Mouse (Mus musculus): ENCODE data around the gene Ercc8. TPM values are rescaled to one million over a fixed set of nuclear protein-coding genes. Genes with fewer than 3 reads are reported as not detected.

The Ercc8 gene
- total RNA-seq, 2 experiments from 2014 or later: 12.9 to 15.2 TPM

- peak; percentile 74 to 85 for DNase-seq
- intact Hi-C loops (cut with DNase I): loop anchor here (1.0 to 10.0 kb wide), 7 partner anchors 25 to 1042 kb away; partner anchors contain the start of gene Smim15
Measured at GRCm38 (mm10) chr13:108152650-108153372, 5.7 kb upstream of the Ercc8 start.

GRCm38 (mm10) chr13:108157156-108157555 lies 1.4 kb upstream of the Ercc8 start:
- intact Hi-C loops (cut with DNase I): loop anchor here (10.0 kb wide), 1 partner anchor 412 kb away; no protein-coding TSS in a partner anchor
- no peak for DNase-seq

DNA sequence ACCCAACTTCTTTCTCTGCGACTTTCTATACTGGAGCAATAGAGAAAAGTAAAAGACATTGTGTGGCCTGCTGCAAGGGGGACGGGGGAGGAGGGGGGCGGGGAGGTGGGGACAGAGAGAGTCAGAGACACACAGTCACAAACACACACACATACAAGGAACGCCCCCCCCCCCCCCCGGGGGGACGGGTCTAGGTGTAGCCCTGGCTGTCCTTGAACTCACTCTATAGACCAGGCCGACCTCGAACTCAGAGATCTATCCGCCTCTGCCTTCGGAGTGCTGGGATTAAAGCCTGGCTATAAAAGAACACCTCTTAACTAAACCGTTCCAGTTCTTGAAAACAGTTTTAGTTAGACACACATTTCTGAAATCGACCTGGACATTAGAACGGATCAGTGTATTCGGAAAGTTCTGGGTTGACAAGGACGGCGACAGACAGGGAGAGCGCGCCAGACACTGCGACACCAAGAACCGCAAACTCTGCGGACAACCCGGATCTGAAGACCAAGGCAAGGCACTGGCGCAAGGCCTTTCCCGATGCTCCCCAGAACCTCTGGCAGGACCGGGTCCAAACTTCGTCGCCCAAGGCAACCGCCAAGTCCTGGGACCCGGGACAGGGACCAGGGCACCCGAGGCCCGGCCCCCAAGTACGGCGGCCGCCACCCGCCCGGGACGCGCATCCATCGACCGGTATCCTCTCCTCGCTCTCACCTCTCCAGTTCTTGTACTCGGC lies 633 bp upstream of the Ercc8 start:
- intact Hi-C loops (cut with DNase I): loop anchor here (10.0 kb wide), 1 partner anchor 413 kb away; no protein-coding TSS in a partner anchor
- DNase-seq: no peak

DNA sequence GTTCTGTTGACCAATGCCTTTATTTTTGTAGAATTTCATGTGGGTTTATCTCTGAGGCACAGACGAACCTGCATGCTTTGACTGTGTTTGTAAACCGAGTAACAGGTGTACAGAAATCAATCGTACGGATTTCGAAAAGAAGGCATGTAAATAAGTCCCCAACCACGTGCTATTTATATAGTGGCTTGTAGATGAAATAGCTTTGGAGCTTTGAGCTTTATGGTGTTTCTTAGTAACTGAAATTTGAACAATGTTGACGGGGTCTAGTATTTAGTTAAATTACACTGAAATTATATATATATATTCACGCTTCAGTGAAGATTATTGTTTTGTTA lies 677 bp downstream of the Ercc8 start:
- no peak for DNase-seq
- intact Hi-C loops (cut with DNase I): loop anchor here (10.0 kb wide), 1 partner anchor 414 kb away; no protein-coding TSS in a partner anchor

DNA sequence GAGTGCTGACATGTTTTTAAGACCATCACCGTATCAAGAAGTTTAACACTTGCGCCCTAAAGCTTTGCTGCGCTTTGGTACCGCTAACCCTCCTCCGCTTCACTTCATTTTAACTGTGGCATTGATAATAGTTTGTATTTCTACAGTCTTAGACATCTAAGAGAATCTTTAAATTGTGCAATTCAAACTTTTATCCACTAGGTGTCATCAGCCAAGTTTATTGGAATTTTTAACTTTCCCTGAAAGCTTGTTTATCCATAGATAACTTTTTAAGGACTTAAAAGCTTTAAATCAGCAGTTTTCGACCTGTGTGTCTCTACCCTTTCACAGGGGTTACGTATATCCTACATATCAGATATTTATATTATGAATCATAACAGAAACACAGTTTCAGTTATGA lies 1.4 kb downstream of the Ercc8 start:
- intact Hi-C loops (cut with DNase I): loop anchor here (2.0 to 10.0 kb wide), 3 partner anchors 169 to 1055 kb away; no protein-coding TSS in a partner anchor
- no peak for DNase-seq

- intact Hi-C loops (cut with DNase I): loop anchor here (10.0 kb wide), 1 partner anchor 1051 kb away; no protein-coding TSS in a partner anchor
- no peak for DNase-seq
Measured at GRCm38 (mm10) chr13:108163912-108164311, 5.4 kb downstream of the Ercc8 start.

DNA sequence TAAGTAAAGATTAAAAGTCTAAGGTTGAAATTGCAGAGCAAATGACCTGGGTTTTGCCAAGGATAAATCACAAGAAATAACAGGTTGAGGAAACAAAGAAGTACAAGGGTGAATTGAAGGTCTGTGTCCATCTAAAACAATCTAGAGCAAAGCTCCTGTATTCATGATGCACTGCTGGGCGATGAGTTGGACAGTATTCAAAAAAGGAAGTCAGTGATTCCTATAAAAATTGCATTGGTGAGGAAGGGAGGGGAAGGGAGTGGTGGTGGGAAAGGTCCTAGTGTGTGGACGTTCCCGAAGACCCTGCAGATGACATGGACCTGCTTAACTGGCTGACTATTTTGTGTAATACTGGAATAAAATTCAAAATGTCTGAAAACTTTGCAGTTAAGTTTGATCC lies 6.1 kb downstream of the Ercc8 start:
- DNase-seq: no peak
- intact Hi-C loops (cut with DNase I): loop anchor here (10.0 kb wide), 1 partner anchor 1050 kb away; no protein-coding TSS in a partner anchor

DNA sequence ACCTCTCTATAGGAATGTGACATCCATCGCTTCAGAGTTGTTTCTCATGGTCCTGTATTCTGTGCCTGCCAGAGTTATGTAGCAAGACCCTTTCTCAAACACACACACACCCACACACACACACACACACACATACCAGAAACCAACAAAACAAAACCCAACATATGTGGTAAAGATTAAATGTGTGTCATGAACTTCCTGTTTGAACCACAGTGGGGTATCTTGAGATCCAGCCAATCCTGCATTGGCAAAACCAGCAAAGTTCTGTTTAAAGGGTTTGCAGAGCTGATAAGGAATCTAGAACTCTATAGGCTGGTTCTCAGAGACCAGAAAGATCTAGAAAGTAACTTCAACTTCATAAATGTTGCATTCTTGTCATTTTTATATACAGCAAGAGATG lies 11.5 kb downstream of the Ercc8 start:
- intact Hi-C loops (cut with DNase I): no loop called here
- no peak for DNase-seq

DNA sequence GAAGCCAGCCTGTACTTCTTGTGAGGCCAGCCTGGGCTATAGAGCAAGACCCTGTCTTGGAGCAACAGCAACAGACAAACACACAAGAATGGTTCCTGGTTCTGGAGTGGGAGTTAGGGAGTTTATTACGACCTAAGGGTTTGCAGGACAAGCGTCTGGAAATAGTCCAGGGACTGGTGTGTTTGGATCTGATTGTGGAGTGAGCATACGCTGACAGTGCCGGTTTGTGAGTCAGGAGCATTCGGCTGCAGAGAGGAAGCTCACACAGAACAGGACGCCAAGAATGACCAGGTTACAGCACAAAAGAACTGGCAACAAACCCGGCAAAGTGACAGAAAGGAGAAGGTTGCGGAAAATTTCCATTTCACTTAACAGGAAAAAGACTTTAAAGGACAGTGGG lies 12.0 kb downstream of the Ercc8 start:
- intact Hi-C loops (cut with DNase I): no loop called here
- no peak for DNase-seq

- intact Hi-C loops (cut with DNase I): no loop called here
- DNase-seq: no peak
Measured at GRCm38 (mm10) chr13:108179618-108180017, 21.1 kb downstream of the Ercc8 start.

DNA sequence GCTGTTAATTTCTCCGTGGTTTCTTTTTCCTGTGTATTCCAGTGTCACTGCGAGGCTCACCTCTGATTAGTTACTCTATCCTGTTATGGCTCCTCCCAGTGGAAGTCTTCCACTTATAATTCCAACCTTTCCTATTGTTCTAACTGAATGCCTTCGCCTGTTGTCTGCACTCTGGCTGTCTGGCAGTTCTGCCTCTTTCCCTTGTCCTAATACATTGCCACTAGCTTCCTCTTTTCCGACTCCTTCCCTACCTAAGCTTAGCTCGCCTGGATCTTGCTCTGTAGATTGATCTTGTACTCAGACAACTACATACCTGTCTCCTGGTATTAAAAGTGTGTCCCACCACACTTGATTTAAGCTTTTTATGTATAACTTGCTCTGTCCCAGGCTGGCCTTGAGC lies 22.3 kb downstream of the Ercc8 start:
- DNase-seq: no peak
- intact Hi-C loops (cut with DNase I): no loop called here

- intact Hi-C loops (cut with DNase I): no loop called here
- no peak for DNase-seq
Measured at GRCm38 (mm10) chr13:108184743-108185255, 26.3 kb downstream of the Ercc8 start.

GRCm38 (mm10) chr13:108185530-108185929 lies 27.0 kb downstream of the Ercc8 start:
- DNase-seq: no peak
- intact Hi-C loops (cut with DNase I): no loop called here

GRCm38 (mm10) chr13:108187994-108188393 lies 29.5 kb downstream of the Ercc8 start:
- DNase-seq: no peak
- intact Hi-C loops (cut with DNase I): no loop called here

GRCm38 (mm10) chr13:108191074-108191720 lies 32.7 kb downstream of the Ercc8 start:
- intact Hi-C loops (cut with DNase I): loop anchor here (1.0 to 5.0 kb wide), 2 partner anchors 138 to 1021 kb away; no protein-coding TSS in a partner anchor
- DNase-seq: peak; percentile 55 to 78

DNA sequence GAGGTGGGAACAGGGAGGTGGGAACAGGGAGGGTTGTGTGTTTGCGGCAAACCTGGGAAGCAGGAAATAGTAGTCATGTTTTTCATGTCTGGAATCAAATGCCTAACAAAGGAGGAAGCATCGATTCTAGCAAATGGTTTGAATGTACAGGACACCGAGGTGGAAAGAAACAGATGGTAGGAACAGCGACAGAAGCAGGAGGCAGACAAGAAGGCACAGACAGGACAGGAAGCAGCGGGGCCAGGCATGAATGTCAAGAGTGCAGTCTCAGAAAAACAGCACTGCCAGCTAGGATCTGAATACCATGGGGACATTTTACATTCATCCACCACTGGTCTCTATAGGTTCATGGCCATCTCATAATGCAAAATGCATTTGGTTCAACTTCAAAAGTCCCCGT lies 36.9 kb downstream of the Ercc8 start:
- no peak for DNase-seq
- intact Hi-C loops (cut with DNase I): no loop called here

DNA sequence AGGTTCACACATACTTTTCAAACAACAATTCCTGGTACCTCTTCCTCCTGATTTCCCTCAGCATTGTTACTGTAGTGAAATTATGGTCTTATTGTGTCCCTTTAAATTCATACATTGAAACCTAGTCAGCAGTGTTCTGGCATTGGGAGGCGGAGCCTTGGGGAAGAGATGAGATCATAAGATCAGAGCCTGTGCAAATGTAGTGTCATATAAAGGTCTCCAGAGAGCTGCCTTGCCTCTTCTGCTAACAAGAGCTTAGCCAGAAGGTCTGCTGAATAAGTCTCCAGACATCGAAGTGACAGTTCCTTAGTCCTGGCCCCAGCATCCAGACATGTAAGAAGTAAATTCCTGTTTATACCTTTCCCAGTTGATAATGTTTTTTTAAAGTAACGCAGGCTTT lies 46.3 kb downstream of the Ercc8 start:
- intact Hi-C loops (cut with DNase I): no loop called here

DNA sequence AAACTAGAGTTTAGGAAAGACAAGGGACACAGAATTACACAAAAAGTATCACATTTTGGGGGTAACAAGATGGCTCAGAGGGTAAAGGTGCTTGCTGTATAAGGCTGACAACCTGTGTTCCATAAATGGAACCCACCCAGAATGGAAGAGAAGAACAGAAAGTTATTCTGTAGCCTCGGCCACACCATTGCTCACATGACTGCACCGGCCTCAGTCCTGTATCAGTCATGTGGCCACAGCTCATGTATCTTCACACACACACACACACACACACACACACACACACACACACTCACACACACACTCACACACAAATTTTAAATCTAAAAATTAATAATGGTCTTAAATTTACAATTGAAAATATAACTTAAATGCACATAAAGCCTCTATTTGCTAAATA lies 48.9 kb downstream of the Ercc8 start:
- no peak for DNase-seq
- intact Hi-C loops (cut with DNase I): no loop called here

More for the DNA sequence above, 46.3 kb downstream of the Ercc8 start:
- no peak for DNase-seq

DNA sequence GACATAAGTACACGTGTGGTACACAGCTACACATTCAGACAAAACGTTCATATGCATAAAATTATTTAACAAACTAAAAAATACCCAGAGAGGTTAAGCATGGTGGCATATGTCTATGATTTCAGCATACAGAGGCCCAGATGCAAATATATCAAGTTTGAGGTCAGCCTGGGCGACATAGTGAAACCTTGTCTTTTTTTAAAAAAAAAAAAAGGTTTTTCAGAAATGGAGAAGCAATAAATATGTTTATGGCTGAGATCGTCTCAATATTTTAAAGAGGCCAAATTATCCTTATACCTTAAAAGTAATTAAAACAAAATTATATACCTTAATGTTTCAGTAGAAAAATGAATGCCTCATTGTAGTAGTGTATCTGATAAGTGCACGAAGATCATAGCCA lies 49.6 kb downstream of the Ercc8 start:
- DNase-seq: no peak
- intact Hi-C loops (cut with DNase I): no loop called here

- intact Hi-C loops (cut with DNase I): loop anchor here (5.0 kb wide), 1 partner anchor 106 kb away; the partner anchor contains the start of gene Depdc1b
- no peak for DNase-seq
Measured at GRCm38 (mm10) chr13:108210960-108211359, 52.4 kb downstream of the Ercc8 start.
